Mouse (Mus musculus): Measurements from ENCODE around the gene Cables2. TPM values are rescaled to one million over a fixed set of nuclear protein-coding genes. Genes with fewer than 3 reads are reported as not detected.

The Cables2 gene
- total RNA-seq, 1 experiment, result 13.4 TPM

DNA sequence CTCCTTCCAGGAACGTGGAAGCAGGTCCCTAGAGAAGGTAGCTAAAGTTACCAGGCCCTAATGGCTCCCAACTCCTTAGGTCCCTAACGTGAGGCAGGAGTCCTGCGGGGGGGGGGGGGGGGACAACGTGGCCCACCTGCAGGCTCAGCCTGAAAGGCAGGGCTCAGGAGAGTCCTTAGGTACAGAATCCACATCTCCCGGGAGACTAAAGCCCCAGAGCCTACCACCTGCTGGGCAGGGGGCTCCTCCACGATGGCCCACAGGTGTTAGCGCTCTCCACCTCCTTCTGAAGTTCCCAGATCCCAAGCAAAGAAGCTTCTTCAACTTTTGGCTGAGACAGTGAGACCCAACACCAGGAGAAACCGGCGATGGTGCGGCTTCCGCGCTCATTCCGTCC is 48.7 kb downstream of the Cables2 start:
- H3K4me3 ChIP-seq (ENCODE audit: insufficient read depth in 1 of 2, low read depth in 1 of 2, low read length in 2 of 2, poor library complexity in 1 of 2, severe bottlenecking in 1 of 2), result peak overlapping the region; percentile 82 to 88
- H3K36me3 ChIP-seq (ENCODE audit: control insufficient read depth, insufficient read depth, low read length, poor library complexity, severe bottlenecking), result peaks cover 29% of the 10 kb centered on the region; the same call in 1 of the 2 replicates
- no peaks in the 10 kb centered on the region for H3K9me3 ChIP-seq (ENCODE audit: control insufficient read depth, insufficient read depth, low read depth, low read length)
- no peak for DNase-seq (ENCODE audit: low read depth, low spot score)
- peak overlapping the region; percentile 89 for H3K9ac ChIP-seq (ENCODE audit: insufficient read depth, low read depth, low read length, poor library complexity, severe bottlenecking)
- in situ Hi-C loops (cut with MboI; ENCODE audit: low sequenced_read_pairs in 2 of 2, unreplicated experiment in 2 of 2), result no loop called here
- peak overlapping the region; percentile 69 for H3K27ac ChIP-seq (ENCODE audit: insufficient read depth, low read depth, low read length, poor library complexity, severe bottlenecking)
- peaks cover 11 to 56% of the 10 kb centered on the region in 2 experiments; a peak in 3 of 4 replicates for H3K4me1 ChIP-seq (ENCODE audit: control insufficient read depth in 2 of 2, insufficient read depth in 2 of 2, low read length in 2 of 2, poor library complexity in 1 of 2)
- TF ChIP-seq ZNF384 (IDR thresholded peaks at IDR 0.05; ENCODE audit: low read depth, low read length) (no peak), MAFK (IDR thresholded peaks at IDR 0.05; ENCODE audit: insufficient read depth, low read depth, low read length) (no peak)

DNA sequence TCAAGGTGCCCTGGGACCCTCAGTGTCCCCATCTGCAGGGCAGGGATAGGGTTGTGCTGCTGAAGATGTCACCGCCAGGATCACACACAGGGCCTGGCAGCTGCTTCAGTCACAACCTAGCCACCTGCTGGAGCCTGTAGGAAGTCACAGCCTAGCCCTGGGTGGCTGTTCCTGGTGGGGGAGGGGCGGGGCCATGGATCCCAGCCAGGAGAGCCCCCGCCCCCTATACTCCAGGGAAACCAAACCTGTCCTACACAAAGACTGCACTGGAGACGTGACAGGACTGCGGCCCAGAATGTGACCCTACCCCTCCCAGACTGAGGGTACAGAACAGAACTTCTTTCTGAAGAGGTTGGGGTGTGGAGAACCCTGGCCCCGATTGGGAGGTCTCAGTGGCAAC is 51.0 kb downstream of the Cables2 start:
- in situ Hi-C loops (cut with MboI; ENCODE audit: low sequenced_read_pairs in 2 of 2, unreplicated experiment in 2 of 2), result no loop called here
- peak; percentile 79 for DNase-seq (ENCODE audit: low read depth, low spot score)
- Histone ChIP-seq H3K9me3 (ENCODE audit: control insufficient read depth, insufficient read depth, low read depth, low read length) (no peaks in the 10 kb centered on the region), H3K4me1 (ENCODE audit: control insufficient read depth in 2 of 2, insufficient read depth in 2 of 2, low read length in 2 of 2, poor library complexity in 1 of 2) (peaks cover 9 to 60% of the 10 kb centered on the region in 2 experiments; a peak in 3 of 4 replicates), H3K4me3 (ENCODE audit: insufficient read depth in 1 of 2, low read depth in 1 of 2, low read length in 2 of 2, poor library complexity in 1 of 2, severe bottlenecking in 1 of 2) (peak overlapping the region in 1 of 2 experiments; percentile 15; a peak in 1 of 4 replicates), H3K27ac (ENCODE audit: insufficient read depth, low read depth, low read length, poor library complexity, severe bottlenecking) (peak overlapping the region; percentile 39), H3K36me3 (ENCODE audit: control insufficient read depth, insufficient read depth, low read length, poor library complexity, severe bottlenecking) (peaks cover 48% of the 10 kb centered on the region; the same call in 1 of the 2 replicates), H3K9ac (ENCODE audit: insufficient read depth, low read depth, low read length, poor library complexity, severe bottlenecking) (peak overlapping the region; percentile 28; the same call in 1 of the 2 replicates)
- TF ChIP-seq MAFK (IDR thresholded peaks at IDR 0.05; ENCODE audit: insufficient read depth, low read depth, low read length) (no peak), ZC3H11A (IDR thresholded peaks at IDR 0.05; ENCODE audit: borderline replicate concordance, low read depth, low read length) (no peak)

DNA sequence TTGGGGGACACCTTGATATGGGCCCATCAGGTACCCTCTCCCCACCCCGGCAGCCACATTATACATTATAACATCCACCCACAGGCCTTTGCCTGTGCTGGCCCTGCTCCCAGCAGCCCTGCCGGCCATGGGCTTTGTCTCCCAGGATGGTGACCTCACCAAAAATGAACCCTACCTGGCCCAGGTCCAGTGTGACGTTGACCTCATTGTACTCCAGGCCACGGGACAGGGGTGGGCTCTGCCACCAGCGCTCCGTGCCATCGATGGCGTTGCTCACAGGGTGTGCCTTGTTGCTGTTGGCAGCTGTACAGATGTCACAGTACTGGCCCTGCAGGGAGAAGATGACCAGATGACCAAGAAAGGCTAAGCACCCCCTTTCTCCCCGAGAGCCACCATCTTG is 52.2 kb downstream of the Cables2 start:
- H3K27ac ChIP-seq (ENCODE audit: insufficient read depth, low read depth, low read length, poor library complexity, severe bottlenecking), result peak overlapping the region; percentile 9; the same call in 1 of the 2 replicates
- TF ChIP-seq ZC3H11A (IDR thresholded peaks at IDR 0.05; ENCODE audit: borderline replicate concordance, low read depth, low read length), result no peak
- in situ Hi-C loops (cut with MboI; ENCODE audit: low sequenced_read_pairs in 2 of 2, unreplicated experiment in 2 of 2), result no loop called here
- no peaks in the 10 kb centered on the region for H3K9me3 ChIP-seq (ENCODE audit: control insufficient read depth, insufficient read depth, low read depth, low read length)
- no peak for DNase-seq (ENCODE audit: low read depth, low spot score)
- peaks cover 5 to 62% of the 10 kb centered on the region in 2 experiments; a peak in 3 of 4 replicates for H3K4me1 ChIP-seq (ENCODE audit: control insufficient read depth in 2 of 2, insufficient read depth in 2 of 2, low read length in 2 of 2, poor library complexity in 1 of 2)
- H3K36me3 ChIP-seq (ENCODE audit: control insufficient read depth, insufficient read depth, low read length, poor library complexity, severe bottlenecking), result peaks cover 50% of the 10 kb centered on the region; the same call in 1 of the 2 replicates
- peak overlapping the region; percentile 17; the same call in 1 of the 2 replicates for H3K9ac ChIP-seq (ENCODE audit: insufficient read depth, low read depth, low read length, poor library complexity, severe bottlenecking)
- no peak overlapping the region for H3K4me3 ChIP-seq (ENCODE audit: insufficient read depth in 1 of 2, low read depth in 1 of 2, low read length in 2 of 2, poor library complexity in 1 of 2, severe bottlenecking in 1 of 2)

DNA sequence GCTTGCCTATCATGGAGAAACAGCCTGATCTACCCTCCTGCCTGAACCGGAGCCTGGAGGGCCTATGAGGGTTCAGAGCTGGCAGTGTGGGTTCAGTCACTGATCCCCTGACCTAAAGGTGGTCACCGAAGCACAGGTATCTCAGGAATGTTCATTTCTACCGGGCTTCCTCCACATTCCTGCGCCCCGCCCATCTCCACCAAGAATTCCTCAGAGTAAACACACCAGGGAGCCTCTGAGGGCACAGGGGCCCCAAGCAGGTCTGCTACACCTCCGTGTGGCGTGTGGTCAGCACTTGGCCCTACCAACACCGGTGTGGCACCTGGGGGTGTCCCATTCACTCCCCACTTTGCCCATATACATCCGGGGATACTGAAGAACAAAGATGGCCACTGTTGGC is 53.1 kb downstream of the Cables2 start:
- no peak for DNase-seq (ENCODE audit: low read depth, low spot score)
- Histone ChIP-seq H3K27ac (ENCODE audit: insufficient read depth, low read depth, low read length, poor library complexity, severe bottlenecking) (peak overlapping the region; percentile 80), H3K9me3 (ENCODE audit: control insufficient read depth, insufficient read depth, low read depth, low read length) (no peaks in the 10 kb centered on the region), H3K9ac (ENCODE audit: insufficient read depth, low read depth, low read length, poor library complexity, severe bottlenecking) (peak overlapping the region; percentile 62), H3K4me1 (ENCODE audit: control insufficient read depth in 2 of 2, insufficient read depth in 2 of 2, low read length in 2 of 2, poor library complexity in 1 of 2) (peaks cover 5 to 68% of the 10 kb centered on the region in 2 experiments; a peak in 3 of 4 replicates), H3K36me3 (ENCODE audit: control insufficient read depth, insufficient read depth, low read length, poor library complexity, severe bottlenecking) (peaks cover 58% of the 10 kb centered on the region; the same call in 1 of the 2 replicates), H3K4me3 (ENCODE audit: insufficient read depth in 1 of 2, low read depth in 1 of 2, low read length in 2 of 2, poor library complexity in 1 of 2, severe bottlenecking in 1 of 2) (peak overlapping the region in 1 of 2 experiments; percentile 3; a peak in 2 of 4 replicates)
- TF ChIP-seq CHD2 (IDR thresholded peaks at IDR 0.05; ENCODE audit: low read depth, low read length) (no peak), MAFK (IDR thresholded peaks at IDR 0.05; ENCODE audit: insufficient read depth, low read depth, low read length) (no peak), HCFC1 (IDR thresholded peaks at IDR 0.05; ENCODE audit: borderline replicate concordance, insufficient read depth, low read length) (no peak), ZNF384 (IDR thresholded peaks at IDR 0.05; ENCODE audit: low read depth, low read length) (no peak), ZC3H11A (IDR thresholded peaks at IDR 0.05; ENCODE audit: borderline replicate concordance, low read depth, low read length) (no peak)
- in situ Hi-C loops (cut with MboI; ENCODE audit: low sequenced_read_pairs in 2 of 2, unreplicated experiment in 2 of 2), result no loop called here

Data from ES-E14 (cell line).